Mouse (Mus musculus) heart, postnatal 0 days (tissue): Measurements from ENCODE around the gene Slc38a7.

ENCODE experiments used
- CTCF ChIP-seq: IDR thresholded peaks from 2 replicates; pipeline ENCODE4 v1.5.1; 2016; ENCODE audit warnings: antibody characterized with exemption, control low read depth, low read depth
- EP300 ChIP-seq: IDR thresholded peaks from 2 replicates; pipeline ENCODE4 v1.6.1; 2016; ENCODE audit warnings: antibody characterized with exemption, low read depth

DNA sequence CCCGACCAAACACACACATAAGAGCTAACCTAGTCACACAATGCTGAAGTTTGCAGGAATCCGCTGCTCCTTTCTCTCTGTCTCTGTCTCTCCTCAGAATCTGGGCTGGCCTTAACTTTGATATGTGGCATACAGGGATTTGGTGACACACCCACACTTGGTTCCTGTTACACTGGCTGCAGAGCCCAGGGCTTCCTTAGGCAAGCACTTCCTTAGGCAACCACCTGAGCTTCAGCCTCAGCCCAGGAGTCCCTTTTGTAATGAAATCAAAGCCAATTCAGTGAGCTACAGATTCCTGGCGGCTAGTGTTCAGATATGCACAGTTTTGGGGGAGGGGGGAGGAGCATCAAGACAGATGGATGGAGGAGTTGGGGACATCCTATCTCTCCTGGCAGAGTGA, 35.7 kb downstream of the Slc38a7 start:
- no peak for TF ChIP-seq CTCF
- no peak for TF ChIP-seq EP300
